Mouse (Mus musculus): ENCODE measurements at regions not wholly inside any gene's neighbourhood (a gene's known extent, or its start where the extent isn't known, plus 50 kb on each side); places are given as distances from the start of the nearest gene placed in this dataset.

DNA sequence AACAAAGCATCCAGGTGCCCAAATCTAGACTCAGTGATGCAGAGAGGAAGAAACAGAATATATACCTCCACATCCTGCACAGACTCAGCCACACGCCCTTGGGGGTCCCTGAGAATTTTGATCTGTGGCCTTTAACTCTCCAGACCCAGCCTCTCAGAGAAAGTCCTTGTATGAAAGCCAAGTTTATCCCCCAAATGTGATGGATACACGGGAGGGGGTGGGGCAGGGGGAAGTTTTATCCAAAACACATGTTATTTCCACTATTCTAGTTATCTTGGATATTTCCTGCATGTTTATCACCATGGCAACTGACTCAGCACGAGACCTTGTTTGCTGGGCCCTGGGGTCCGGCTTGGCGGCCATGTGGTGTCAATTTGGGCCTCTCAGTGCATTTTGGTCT lies 57.8 kb upstream of the Cdon start:
- no peaks in the 10 kb centered on the region for H3K27me3 ChIP-seq (ENCODE audit: low read depth, poor library complexity, severe bottlenecking)
- no peaks in the 10 kb centered on the region for H3K36me3 ChIP-seq
- DNase-seq (ENCODE audit: low spot score), result peak; percentile 77
- H3K27ac ChIP-seq, result peak overlapping the region; percentile 83
- H3K4me1 ChIP-seq, result peaks cover 64% of the 10 kb centered on the region
- 0 out of 2 replicates have a peak overlapping the region, but pooled peaks have one; percentile 6 for H3K4me3 ChIP-seq
- 36% methylated on average over 5 of the region's 5 CpGs for whole genome bisulfite sequencing
- H3K9me3 ChIP-seq (replicated peaks), result no peaks in the 10 kb centered on the region

DNA sequence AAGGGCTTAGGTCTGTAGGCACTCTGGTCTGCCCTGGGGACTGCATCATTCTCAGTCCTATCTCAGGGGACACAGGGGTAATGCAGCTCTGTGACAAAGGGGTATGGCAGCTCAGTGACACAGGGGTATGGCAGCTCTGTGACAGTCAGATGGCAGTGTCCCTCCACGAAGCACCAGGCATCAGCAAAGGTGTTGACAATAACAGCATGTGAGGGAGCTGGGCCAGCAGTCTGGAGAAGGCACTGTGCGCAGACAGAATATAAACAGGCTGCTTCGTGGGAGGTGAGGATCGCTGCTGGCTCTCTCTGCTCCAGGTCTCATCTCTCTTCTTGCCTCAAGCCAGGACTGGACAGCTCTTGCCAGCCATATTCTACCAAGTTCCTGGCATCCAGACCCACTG lies 57.0 kb upstream of the Cdon start:
- Histone ChIP-seq H3K27ac (peak overlapping the region; percentile 83), H3K4me1 (peaks cover 62% of the 10 kb centered on the region), H3K36me3 (no peaks in the 10 kb centered on the region), H3K4me3 (no peak overlapping the region), H3K9me3 (replicated peaks) (no peaks in the 10 kb centered on the region), H3K27me3 (ENCODE audit: low read depth, poor library complexity, severe bottlenecking) (no peaks in the 10 kb centered on the region)
- no peak for DNase-seq (ENCODE audit: low spot score)
- WGBS, result 62% methylated on average over 4 of the region's 4 CpGs

DNA sequence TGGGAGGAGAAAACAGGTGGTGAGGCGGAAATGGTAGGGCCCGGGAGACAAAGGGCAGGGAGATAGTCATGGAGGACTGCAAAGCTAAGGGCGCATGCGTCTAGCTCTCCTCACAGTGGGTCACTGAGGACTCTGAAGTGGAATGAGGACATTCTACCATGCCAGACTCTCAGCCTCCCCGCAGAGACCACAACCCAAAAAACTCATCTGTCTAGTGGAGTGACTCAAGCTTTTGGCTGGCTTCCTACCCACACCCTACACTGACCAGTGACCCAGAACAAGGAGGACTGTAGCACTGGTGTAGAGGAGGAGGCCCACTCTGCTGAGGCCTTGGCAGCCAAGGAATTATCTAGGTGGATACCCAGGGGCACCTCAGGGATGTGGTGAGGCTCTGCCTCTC lies 55.0 kb upstream of the Cdon start:
- Histone ChIP-seq H3K4me1 (peaks cover 54% of the 10 kb centered on the region), H3K9me3 (replicated peaks) (no peaks in the 10 kb centered on the region), H3K27me3 (ENCODE audit: low read depth, poor library complexity, severe bottlenecking) (no peaks in the 10 kb centered on the region), H3K27ac (peak overlapping the region; percentile 12; the same call in 1 of the 2 replicates), H3K4me3 (no peak overlapping the region), H3K36me3 (no peaks in the 10 kb centered on the region)
- WGBS, result 90% methylated on average over 5 of the region's 5 CpGs
- DNase-seq (ENCODE audit: low spot score), result no peak

DNA sequence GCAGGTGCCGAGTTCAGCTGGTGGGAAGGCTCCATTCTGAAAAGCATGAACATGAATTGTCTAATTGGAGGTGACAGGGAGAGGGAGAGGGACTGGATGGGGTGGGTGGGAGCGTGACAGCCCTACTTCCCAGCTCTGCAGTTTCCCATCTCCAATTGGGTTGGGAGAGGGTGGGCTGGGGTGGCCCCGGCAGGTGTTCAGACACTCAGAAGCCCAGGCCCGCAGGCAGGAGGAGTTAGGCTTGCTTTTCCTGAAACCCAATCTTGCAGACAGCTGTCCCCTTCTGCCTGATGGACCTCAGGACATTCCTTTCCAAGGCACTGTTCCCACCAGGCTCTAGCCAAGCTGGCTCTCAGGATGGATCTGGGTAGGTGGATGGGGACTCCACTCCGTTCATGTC lies 51.9 kb upstream of the Cdon start:
- Histone ChIP-seq H3K9me3 (replicated peaks) (no peaks in the 10 kb centered on the region), H3K4me3 (no peak overlapping the region), H3K27me3 (ENCODE audit: low read depth, poor library complexity, severe bottlenecking) (peaks cover 5% of the 10 kb centered on the region; the same call in 1 of the 2 replicates), H3K4me1 (peaks cover 39% of the 10 kb centered on the region), H3K27ac (no peak overlapping the region), H3K36me3 (no peaks in the 10 kb centered on the region)
- no peak for DNase-seq (ENCODE audit: low spot score)
- WGBS, result 63% methylated on average over 5 of the region's 5 CpGs

DNA sequence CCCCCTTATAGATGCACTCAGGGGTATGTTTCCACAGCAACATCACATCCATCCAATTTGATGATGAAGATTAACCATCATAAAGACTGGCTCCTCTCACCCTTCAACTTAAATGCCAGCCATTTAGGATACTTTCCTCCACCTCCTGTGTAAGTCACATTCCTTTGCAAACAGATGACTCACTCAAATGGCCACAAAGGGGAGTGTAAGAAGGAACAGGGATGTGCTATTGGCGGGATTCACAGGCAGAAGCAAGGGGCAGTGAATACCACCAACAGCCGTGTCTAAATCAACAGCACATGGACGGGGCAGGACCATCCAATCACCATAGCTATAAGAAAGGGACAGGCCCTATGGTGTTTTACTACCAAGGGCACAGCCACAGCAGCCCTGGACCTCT lies 50.9 kb upstream of the Cdon start:
- Histone ChIP-seq H3K36me3 (no peaks in the 10 kb centered on the region), H3K27ac (no peak overlapping the region; the same call in 1 of the 2 replicates), H3K27me3 (ENCODE audit: low read depth, poor library complexity, severe bottlenecking) (peaks cover 5% of the 10 kb centered on the region; the same call in 1 of the 2 replicates), H3K4me1 (peaks cover 30% of the 10 kb centered on the region), H3K9me3 (replicated peaks) (no peaks in the 10 kb centered on the region), H3K4me3 (no peak overlapping the region)
- no peak for DNase-seq (ENCODE audit: low spot score)
- WGBS, result 74% methylated on average over 3 of the region's 3 CpGs

DNA sequence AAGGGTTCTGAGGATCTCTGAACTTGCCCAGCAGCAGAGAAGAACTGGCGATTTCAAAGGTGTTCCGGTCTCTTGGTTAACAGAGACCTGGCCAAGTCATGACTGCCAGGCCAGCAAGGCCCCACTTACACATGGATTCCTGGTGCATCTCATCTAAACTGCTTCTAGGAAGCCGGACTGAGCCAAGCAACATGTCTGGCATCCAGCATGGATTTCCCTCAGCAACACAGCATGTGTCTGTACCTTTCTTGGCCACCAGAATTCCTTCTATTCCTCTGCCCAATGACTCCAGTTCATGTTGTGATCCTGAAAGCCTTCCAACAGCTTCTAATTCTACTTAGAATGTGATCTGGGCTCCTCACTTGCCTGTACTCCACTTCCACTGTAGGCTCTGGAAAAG lies 50.0 kb upstream of the Cdon start:
- WGBS, result 90% methylated on average over 3 of the region's 3 CpGs
- H3K27ac ChIP-seq, result no peak overlapping the region

More for the DNA sequence above, 50.0 kb upstream of the Cdon start:
- Histone ChIP-seq H3K9me3 (replicated peaks) (no peaks in the 10 kb centered on the region), H3K4me3 (no peak overlapping the region), H3K27me3 (ENCODE audit: low read depth, poor library complexity, severe bottlenecking) (peaks cover 5% of the 10 kb centered on the region; the same call in 1 of the 2 replicates), H3K36me3 (no peaks in the 10 kb centered on the region), H3K4me1 (peaks cover 30% of the 10 kb centered on the region)
- DNase-seq (ENCODE audit: low spot score), result no peak

Data from limb, embryonic 10.5 days (tissue).